Comparison of ENCODE assay signal across 9 mouse cellular contexts in genomic region chr19:5425906-5426565, GRCm38 (mm10). TPM values are rescaled to one million over a fixed set of nuclear protein-coding genes. Genes with fewer than 3 reads are reported as not detected.
A peak's percentile ranks its signal among the peaks of the same experiment; 100 is the strongest.
DNase-seq lines count a peak whose midpoint lies in the region; ATAC-seq and TF ChIP-seq lines count a peak whose summit lies in the region.
"Had no signal": no experiment of that assay in that cellular context is flagged by ENCODE, and none has a peak within 500 bp of the region (broad histone marks: within the 10 kb centered on the region; RNA-seq: fewer than 3 reads in every experiment).

No protein-coding gene starts in this region.

- ATAC-seq in forebrain, embryonic 12.5 days (ENCODE audit: low FRiP score) = no peak
- no peak for ATAC-seq in liver, embryonic 12.5 days

- peak overlapping the region; percentile 86 for H3K9ac ChIP-seq in MEL (ENCODE audit: control insufficient read depth, low read depth, low read length, poor library complexity, severe bottlenecking)
- peak overlapping the region; percentile 83 for H3K9ac ChIP-seq in forebrain, embryonic 12.5 days
- H3K9ac ChIP-seq in liver, embryonic 12.5 days = peak overlapping the region; percentile 90

- H3K4me3 ChIP-seq in kidney, adult 2 months (ENCODE audit: insufficient read depth, low read depth, low read length) = peak overlapping the region; percentile 89
- peak overlapping the region; percentile 81 to 100 for H3K4me3 ChIP-seq in MEL (ENCODE audit: control insufficient read depth in 1 of 2, insufficient read depth in 1 of 2, low read depth in 2 of 2, low read length in 2 of 2)
- H3K4me3 ChIP-seq in forebrain, embryonic 12.5 days (replicated peaks) = peak overlapping the region; percentile 69
- peak overlapping the region; percentile 78 for H3K4me3 ChIP-seq in liver, embryonic 12.5 days

- peak overlapping the region; percentile 83 for H3K4me2 ChIP-seq in forebrain, embryonic 12.5 days
- peak overlapping the region; percentile 95 for H3K4me2 ChIP-seq in liver, embryonic 12.5 days

- no peaks in the 10 kb centered on the region for H3K27me3 ChIP-seq in kidney, adult 2 months (replicated peaks; ENCODE audit: control insufficient read depth, insufficient read depth, low read length)
- H3K27me3 ChIP-seq in MEL (ENCODE audit: control insufficient read depth in 1 of 2, insufficient read depth in 2 of 2, low read length in 2 of 2) = no peaks in the 10 kb centered on the region
- no peaks in the 10 kb centered on the region for H3K27me3 ChIP-seq in forebrain, embryonic 12.5 days
- no peaks in the 10 kb centered on the region for H3K27me3 ChIP-seq in liver, embryonic 12.5 days (replicated peaks)

- no peak for TF ChIP-seq POLR2A in kidney, adult 2 months (IDR thresholded peaks at IDR 0.05; ENCODE audit: low read depth, low read length)
- TF ChIP-seq POLR2A in MEL (IDR thresholded peaks at IDR 0.05; ENCODE audit: control insufficient read depth in 1 of 2, insufficient read depth in 1 of 2, low read depth in 1 of 2, low read length in 2 of 2, poor library complexity in 1 of 2) = no peak

- H3K9me3 ChIP-seq in MEL (replicated peaks; ENCODE audit: insufficient read depth, low read length) = no peaks in the 10 kb centered on the region
- no peaks in the 10 kb centered on the region for H3K9me3 ChIP-seq in forebrain, embryonic 12.5 days
- no peaks in the 10 kb centered on the region for H3K9me3 ChIP-seq in liver, embryonic 12.5 days (replicated peaks)

- peak overlapping the region; percentile 85 for H3K27ac ChIP-seq in kidney, adult 2 months (ENCODE audit: insufficient read depth, low read depth, low read length)
- peak overlapping the region; percentile 29; the same call in 1 of the 2 replicates for H3K27ac ChIP-seq in MEL (ENCODE audit: control insufficient read depth, low read depth, low read length)
- H3K27ac ChIP-seq in forebrain, embryonic 12.5 days = 0 out of 2 replicates have a peak overlapping the region, but pooled peaks have one; percentile 82
- H3K27ac ChIP-seq in liver, embryonic 12.5 days = peak overlapping the region; percentile 89

- DNase-seq in kidney, adult 2 months = no peak
- DNase-seq in kidney, postnatal 36 days = no peak
- DNase-seq in MEL (ENCODE audit: low read depth, low spot score) = no peak
- DNase-seq in yolk sac, embryonic 10.5 days (ENCODE audit: low spot score) = no peak
- DNase-seq in layer of hippocampus, postnatal 14 days (ENCODE audit: low spot score in 2 of 2) = no peak
- no peak for DNase-seq in spleen, postnatal 14 days (ENCODE audit: low spot score in 2 of 2)

- WGBS in kidney, adult 2 months = 62% methylated on average over 18 of the region's 18 CpGs
- 87% methylated on average over 18 of the region's 18 CpGs for WGBS in forebrain, embryonic 12.5 days
- WGBS in liver, embryonic 12.5 days (ENCODE audit: insufficient replicate concordance) = 80% methylated on average over 18 of the region's 18 CpGs

- TF ChIP-seq RAD21 in MEL (IDR thresholded peaks at IDR 0.05; ENCODE audit: low read depth, low read length) = no peak

- H3K4me1 ChIP-seq in kidney, adult 2 months (ENCODE audit: control insufficient read depth, insufficient read depth, low read length) = peaks cover 20% of the 10 kb centered on the region
- H3K4me1 ChIP-seq in MEL (ENCODE audit: control insufficient read depth in 1 of 2, insufficient read depth in 2 of 2, low read length in 2 of 2) = peaks cover 0 to 13% of the 10 kb centered on the region in 2 experiments; a peak in 1 of 4 replicates
- peaks cover 36% of the 10 kb centered on the region for H3K4me1 ChIP-seq in forebrain, embryonic 12.5 days
- peaks cover 39% of the 10 kb centered on the region for H3K4me1 ChIP-seq in liver, embryonic 12.5 days

- peaks cover 24% of the 10 kb centered on the region for H3K79me2 ChIP-seq in MEL (ENCODE audit: control insufficient read depth, insufficient read depth, low read length, poor library complexity)

- no peak for TF ChIP-seq CTCF in kidney, adult 2 months (conservative IDR thresholded peaks at IDR 0.05; ENCODE audit: insufficient read depth, insufficient read length, low read depth, low read length)
- no peak for TF ChIP-seq CTCF in MEL (IDR thresholded peaks at IDR 0.05 in 2 of 3, conservative IDR thresholded peaks at IDR 0.05 in 1 of 3; ENCODE audit: control insufficient read depth in 1 of 3, insufficient read depth in 1 of 3, low read depth in 2 of 3, low read length in 3 of 3, poor library complexity in 1 of 3, severe bottlenecking in 1 of 3)

- H3K36me3 ChIP-seq in kidney, adult 2 months (ENCODE audit: control insufficient read depth, insufficient read depth, low read length) = no peaks in the 10 kb centered on the region; the same call in 1 of the 2 replicates
- H3K36me3 ChIP-seq in MEL (ENCODE audit: control insufficient read depth in 1 of 2, insufficient read depth in 2 of 2, low read length in 2 of 2) = peaks cover 0 to 2% of the 10 kb centered on the region in 2 experiments; a peak in 2 of 4 replicates
- peaks cover 25% of the 10 kb centered on the region for H3K36me3 ChIP-seq in forebrain, embryonic 12.5 days (replicated peaks)
- peaks cover 37% of the 10 kb centered on the region for H3K36me3 ChIP-seq in liver, embryonic 12.5 days

- no peak for TF ChIP-seq EP300 in MEL (IDR thresholded peaks at IDR 0.05; ENCODE audit: low read depth in 1 of 2, low read length in 2 of 2)

TF ChIP-seq in MEL, 35 proteins besides CTCF, POLR2A, EP300 and RAD21:
- TF ChIP-seq RCOR1 (IDR thresholded peaks at IDR 0.05; ENCODE audit: low read depth, low read length) = no peak
- no peak for TF ChIP-seq MYC (IDR thresholded peaks at IDR 0.05; ENCODE audit: low read depth, low read length)
- TF ChIP-seq ZMIZ1 (IDR thresholded peaks at IDR 0.05; ENCODE audit: low read depth, low read length) = no peak
- TF ChIP-seq SMC3 (IDR thresholded peaks at IDR 0.05; ENCODE audit: low read depth, low read length) = no peak
- no peak for TF ChIP-seq MAFK (IDR thresholded peaks at IDR 0.05; ENCODE audit: borderline replicate concordance, low read depth, low read length)
- TF ChIP-seq NRF1 (IDR thresholded peaks at IDR 0.05; ENCODE audit: insufficient read depth, low read depth, low read length, poor library complexity, severe bottlenecking) = no peak
- TF ChIP-seq TCF12 (IDR thresholded peaks at IDR 0.05; ENCODE audit: low read depth, low read length) = no peak
- TF ChIP-seq GABPA (IDR thresholded peaks at IDR 0.05; ENCODE audit: low read depth, low read length) = no peak
- TF ChIP-seq E2F4 (IDR thresholded peaks at IDR 0.05; ENCODE audit: borderline replicate concordance, low read depth, low read length) = no peak
- TF ChIP-seq UBTF (IDR thresholded peaks at IDR 0.05; ENCODE audit: borderline replicate concordance, insufficient read depth, low read depth, low read length) = no peak

RNA-seq across cellular contexts. Expression of gene AI837181, which starts 1.1 kb away (rescaled TPM):
- 71.4 and 78.4 TPM in 2 replicates for polyA plus RNA-seq in kidney, adult 2 months (2012; rRNA removed)
- 8.4 and 8.9 TPM in 2 replicates for total RNA-seq in MEL (2012; rRNA removed)
- 10 to 100 TPM in 1 of 2 experiments, not detected in 1; 41.3 TPM for polyA plus RNA-seq in MEL (2012; ENCODE audit: insufficient read depth in 1 of 2, insufficient read length in 2 of 2, low read depth in 1 of 2, low replicate concordance in 2 of 2, missing spikeins in 1 of 2)
- polyA plus RNA-seq in forebrain, embryonic 12.5 days (2016; fragmentation: Nextera tagmentation; extraction: Ambion mirVana) = 48.3 and 50.8 TPM in 2 replicates
- 21.8 and 24.0 TPM in 2 replicates for polyA plus RNA-seq in liver, embryonic 12.5 days (2016; fragmentation: Nextera tagmentation; extraction: Ambion mirVana)
- 10 to 100 TPM; 63.0 to 63.6 TPM for total RNA-seq in layer of hippocampus, postnatal 14 days (2021)

RNA-seq across cellular contexts. Expression of gene Drap1, which starts 1.3 kb away (rescaled TPM):
- polyA plus RNA-seq in kidney, adult 2 months (2012; rRNA removed) = 124 and 150 TPM in 2 replicates
- total RNA-seq in MEL (2012; rRNA removed) = 160 and 183 TPM in 2 replicates
- 100 to 1,000 TPM in 1 of 2 experiments, not detected in 1; 307 TPM for polyA plus RNA-seq in MEL (2012; ENCODE audit: insufficient read depth in 1 of 2, insufficient read length in 2 of 2, low read depth in 1 of 2, low replicate concordance in 2 of 2, missing spikeins in 1 of 2)
- 257 and 260 TPM in 2 replicates for polyA plus RNA-seq in forebrain, embryonic 12.5 days (2016; fragmentation: Nextera tagmentation; extraction: Ambion mirVana)
- polyA plus RNA-seq in liver, embryonic 12.5 days (2016; fragmentation: Nextera tagmentation; extraction: Ambion mirVana) = 108 TPM in 2 replicates
- 100 to 1,000 TPM; 269 to 270 TPM for total RNA-seq in layer of hippocampus, postnatal 14 days (2021)

RNA-seq across cellular contexts. Expression of gene Fosl1, which starts 21.3 kb away (rescaled TPM):
- 0.07 and 0.27 TPM in 2 replicates for polyA plus RNA-seq in kidney, adult 2 months (2012; rRNA removed)
- 1.1 and 2.0 TPM in 2 replicates for total RNA-seq in MEL (2012; rRNA removed)
- polyA plus RNA-seq in MEL (2012; ENCODE audit: insufficient read depth in 1 of 2, insufficient read length in 2 of 2, low read depth in 1 of 2, low replicate concordance in 2 of 2, missing spikeins in 1 of 2) = 1 to 10 TPM in 1 of 2 experiments, not detected in 1; 3.1 TPM
- not detected in 2 replicates for polyA plus RNA-seq in forebrain, embryonic 12.5 days (2016; fragmentation: Nextera tagmentation; extraction: Ambion mirVana)
- polyA plus RNA-seq in liver, embryonic 12.5 days (2016; fragmentation: Nextera tagmentation; extraction: Ambion mirVana) = not detected in 2 replicates
- total RNA-seq in layer of hippocampus, postnatal 14 days (2021) = not detected
- total RNA-seq: left cerebral cortex, postnatal 10 days had no signal

RNA-seq across cellular contexts. Expression of gene Tsga10ip, which starts 23.7 kb away (rescaled TPM):
- polyA plus RNA-seq in kidney, adult 2 months (2012; rRNA removed) = 0.06 and 0.27 TPM in 2 replicates
- total RNA-seq in MEL (2012; rRNA removed) = 0.54 and 0.72 TPM in 2 replicates
- polyA plus RNA-seq in MEL (2012; ENCODE audit: insufficient read depth in 1 of 2, insufficient read length in 2 of 2, low read depth in 1 of 2, low replicate concordance in 2 of 2, missing spikeins in 1 of 2) = 1 to 10 TPM in 1 of 2 experiments, not detected in 1; 4.5 TPM
- polyA plus RNA-seq in forebrain, embryonic 12.5 days (2016; fragmentation: Nextera tagmentation; extraction: Ambion mirVana) = not detected in 2 replicates
- polyA plus RNA-seq in liver, embryonic 12.5 days (2016; fragmentation: Nextera tagmentation; extraction: Ambion mirVana) = 0.22 TPM in 1 of 2 replicates, not detected in the other
- under 1 TPM in 1 of 2 experiments, not detected in 1; 0.67 TPM for total RNA-seq in layer of hippocampus, postnatal 14 days (2021)
- total RNA-seq: left cerebral cortex, postnatal 10 days had no signal

RNA-seq across cellular contexts. Expression of gene Ccdc85b, which starts 31.7 kb away (rescaled TPM):
- polyA plus RNA-seq in kidney, adult 2 months (2012; rRNA removed) = 5.0 and 5.8 TPM in 2 replicates
- 3.6 and 4.1 TPM in 2 replicates for total RNA-seq in MEL (2012; rRNA removed)
- 1 to 10 TPM in 1 of 2 experiments, not detected in 1; 7.6 TPM for polyA plus RNA-seq in MEL (2012; ENCODE audit: insufficient read depth in 1 of 2, insufficient read length in 2 of 2, low read depth in 1 of 2, low replicate concordance in 2 of 2, missing spikeins in 1 of 2)
- polyA plus RNA-seq in forebrain, embryonic 12.5 days (2016; fragmentation: Nextera tagmentation; extraction: Ambion mirVana) = 8.0 and 9.0 TPM in 2 replicates
- polyA plus RNA-seq in liver, embryonic 12.5 days (2016; fragmentation: Nextera tagmentation; extraction: Ambion mirVana) = 4.1 and 4.8 TPM in 2 replicates
- 10 to 100 TPM; 29.9 to 31.8 TPM for total RNA-seq in layer of hippocampus, postnatal 14 days (2021)

Comparison
In these comparisons a context has a peak if more than half of its experiments do, and no peak if none do; other contexts are left out.
1. H3K27ac ChIP-seq: peak in every context shown above with its lines; median percentile 89 in liver, embryonic 12.5 days; 85 in kidney, adult 2 months; 82 in forebrain, embryonic 12.5 days; 29 in MEL.